Mouse (Mus musculus) liver, embryonic 13.5 days (tissue): ENCODE results near the gene Ncapg2. TPM values are rescaled to one million over a fixed set of nuclear protein-coding genes. Genes with fewer than 3 reads are reported as not detected.

Source experiments
- ATAC-seq: fragments of 200-750 bp; cut with Nextera tagmentation; 2 replicates; pipeline ENCODE4 v1.8.0; 2017; ENCODE audit warnings: low read depth, mild to moderate bottlenecking, moderate number of reproducible peaks, moderate library complexity
- DNase-seq: peaks from one replicate; pipeline ENCODE4 v3.0.0; 2022
- H3K27ac ChIP-seq: fragments of 300-500 bp; sonication (generic); 2 replicates; pipeline ENCODE4 v1.5.1; 2015; ENCODE audit warnings: moderate library complexity, mild to moderate bottlenecking, inconsistent platforms
- H3K27me3 ChIP-seq: fragments of 300-500 bp; sonication (generic); 2 replicates; pipeline ENCODE4 v1.6.1; 2015; ENCODE audit warnings: mild to moderate bottlenecking, inconsistent platforms
- H3K36me3 ChIP-seq: fragments of 300-500 bp; sonication (generic); 2 replicates; pipeline ENCODE4 v1.6.1; 2015; ENCODE audit warnings: mild to moderate bottlenecking, inconsistent platforms
- H3K4me1 ChIP-seq: fragments of 300-500 bp; sonication (generic); replicated peaks from 2 replicates; pipeline ENCODE4 v1.6.1; 2015; ENCODE audit warnings: inconsistent platforms
- H3K4me2 ChIP-seq: fragments of 300-500 bp; sonication (generic); 2 replicates; pipeline ENCODE4 v1.6.1; 2015; ENCODE audit warnings: inconsistent platforms, mild to moderate bottlenecking, moderate library complexity
- H3K4me3 ChIP-seq: fragments of 300-500 bp; sonication (generic); replicated peaks from 2 replicates; pipeline ENCODE4 v1.5.1; 2015; ENCODE audit warnings: mild to moderate bottlenecking, inconsistent platforms
- H3K9ac ChIP-seq: fragments of 300-500 bp; sonication (generic); 2 replicates; pipeline ENCODE4 v1.6.1; 2015; ENCODE audit warnings: mild to moderate bottlenecking, inconsistent platforms
- H3K9me3 ChIP-seq: fragments of 300-500 bp; sonication (generic); replicated peaks from 2 replicates; pipeline ENCODE4 v1.6.1; 2016; ENCODE audit warnings: inconsistent platforms
- WGBS: fragments of 180-500 bp; shearing (Covaris S2); methylation state at CpG from one replicate; pipeline ENCODE4 v1.1.7; 2015; ENCODE audit not compliant: insufficient replicate concordance; 5-methylcytosine and 5-hydroxymethylcytosine counted together
- polyA plus RNA-seq: library from polyadenylated mRNA; unstranded; fragments of >200 nt; fragmentation: Nextera tagmentation; extraction: Ambion mirVana; gene quantifications from 2 replicates; pipeline ENCODE4 v1.2.1, GENCODE M21; 2015

Gene Ncapg2
- polyA plus RNA-seq, 1 experiment from 2014 or later, result 44.1 TPM

DNA sequence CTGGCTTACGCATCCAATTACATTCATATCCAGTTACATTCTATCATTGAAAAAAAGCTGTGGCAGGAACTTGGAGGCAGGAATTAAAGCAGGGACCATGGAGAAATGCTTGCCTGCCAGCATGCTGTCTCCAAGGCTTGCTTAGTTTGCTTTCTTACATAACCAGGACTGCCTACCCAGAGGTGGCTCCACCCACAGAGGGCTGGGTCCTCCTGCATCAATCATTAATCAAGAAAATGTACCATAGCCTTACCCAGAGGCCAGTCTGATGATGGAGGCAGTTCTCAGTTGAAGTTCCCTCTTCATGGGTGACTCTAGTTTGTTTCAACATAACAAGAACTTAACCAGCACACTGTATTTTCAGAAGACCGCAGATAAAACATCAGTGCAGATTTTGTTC, 44.3 kb downstream of the Ncapg2 start:
- Histone ChIP-seq H3K27ac (no peak overlapping the region), H3K9ac (no peak overlapping the region), H3K4me2 (no peak overlapping the region), H3K9me3 (no peaks in the 10 kb centered on the region), H3K27me3 (no peaks in the 10 kb centered on the region), H3K36me3 (peaks cover 85% of the 10 kb centered on the region), H3K4me1 (no peaks in the 10 kb centered on the region), H3K4me3 (no peak overlapping the region)
- no peak for ATAC-seq
- WGBS, result 95% methylated on average over 2 of the region's 2 CpGs
- no peak for DNase-seq

DNA sequence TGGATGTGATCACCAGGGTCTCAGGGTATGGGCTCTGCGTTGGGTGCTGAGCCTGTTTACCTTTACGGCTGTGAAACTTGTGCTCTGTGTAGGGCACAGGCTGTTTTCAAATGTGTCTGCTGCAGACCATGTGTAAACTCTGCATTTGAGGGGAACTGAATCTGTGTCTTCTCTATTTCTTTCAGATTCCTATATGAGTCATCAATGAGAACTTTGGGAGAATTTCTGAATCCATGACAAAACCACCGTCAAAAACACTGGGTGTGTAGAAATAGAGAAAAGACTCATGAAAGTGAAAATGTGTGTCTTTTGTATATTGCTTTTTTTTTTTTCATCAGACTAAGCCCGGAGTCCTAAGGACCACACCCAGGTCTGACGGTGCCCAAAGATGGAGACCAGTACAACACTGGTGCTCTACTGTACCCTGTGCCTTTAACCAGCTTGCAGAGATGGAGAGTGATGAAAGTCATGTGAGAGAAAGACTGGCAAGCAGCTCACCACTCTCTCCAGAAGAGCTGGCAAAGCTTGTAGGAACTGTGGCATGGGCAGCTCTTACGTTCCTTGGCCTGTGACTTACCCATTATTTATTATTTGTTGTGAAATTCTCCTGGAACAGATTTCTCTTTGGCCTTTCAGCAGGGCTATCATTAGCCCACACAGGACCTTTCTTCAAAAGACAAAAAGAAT, 55.3 kb downstream of the Ncapg2 start:
- no peak for ATAC-seq

GRCm38 (mm10) chr12:116467030-116467429, 61.8 kb downstream of the Ncapg2 start:
- no peak overlapping the region for H3K4me3 ChIP-seq
- no peaks in the 10 kb centered on the region for H3K27me3 ChIP-seq
- no peaks in the 10 kb centered on the region for H3K9me3 ChIP-seq
- H3K36me3 ChIP-seq, result peaks cover 37% of the 10 kb centered on the region
- no peak overlapping the region for H3K9ac ChIP-seq
- 61% methylated on average over 5 of the region's 5 CpGs for WGBS
- H3K4me2 ChIP-seq, result no peak overlapping the region
- no peak for ATAC-seq
- H3K4me1 ChIP-seq, result no peaks in the 10 kb centered on the region
- no peak for DNase-seq
- no peak overlapping the region for H3K27ac ChIP-seq

More for the DNA sequence above, 55.3 kb downstream of the Ncapg2 start:
- H3K4me2 ChIP-seq, result no peak overlapping the region
- H3K4me3 ChIP-seq, result no peak overlapping the region
- H3K36me3 ChIP-seq, result peaks cover 73% of the 10 kb centered on the region
- 93% methylated on average over 6 of the region's 6 CpGs for WGBS
- H3K27ac ChIP-seq, result no peak overlapping the region
- H3K4me1 ChIP-seq, result no peaks in the 10 kb centered on the region
- H3K27me3 ChIP-seq, result no peaks in the 10 kb centered on the region
- no peak for DNase-seq
- no peaks in the 10 kb centered on the region for H3K9me3 ChIP-seq
- no peak overlapping the region for H3K9ac ChIP-seq

DNA sequence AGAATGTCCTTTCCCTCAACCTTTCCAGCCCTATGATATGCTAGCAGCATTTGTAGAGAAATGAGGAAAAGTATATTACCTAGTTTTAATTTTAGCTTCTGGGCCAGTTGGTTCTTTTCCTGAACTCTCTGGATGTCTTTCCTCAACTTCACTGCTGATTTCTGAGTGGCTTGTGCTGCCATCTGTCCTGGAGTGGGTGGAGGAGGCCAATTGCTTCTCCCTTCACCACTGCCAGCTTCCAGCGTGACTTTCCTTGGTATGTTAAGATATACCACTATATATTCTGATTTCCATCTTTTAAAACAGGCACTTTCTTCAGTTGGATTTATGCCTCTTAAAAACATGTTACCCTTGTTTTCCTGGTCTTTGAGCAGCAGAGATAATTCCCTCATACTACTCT, 63.1 kb downstream of the Ncapg2 start:
- DNase-seq (no peak), ATAC-seq (no peak)
- Histone ChIP-seq H3K9ac (no peak overlapping the region), H3K4me2 (no peak overlapping the region), H3K36me3 (peaks cover 30% of the 10 kb centered on the region), H3K27ac (no peak overlapping the region), H3K4me3 (no peak overlapping the region), H3K4me1 (no peaks in the 10 kb centered on the region), H3K9me3 (no peaks in the 10 kb centered on the region), H3K27me3 (no peaks in the 10 kb centered on the region)
- WGBS, result 68% methylated on average over 1 of the region's 1 CpGs

- Histone ChIP-seq H3K9me3 (no peaks in the 10 kb centered on the region), H3K27me3 (no peaks in the 10 kb centered on the region), H3K4me2 (no peak overlapping the region), H3K4me3 (no peak overlapping the region), H3K9ac (no peak overlapping the region), H3K27ac (no peak overlapping the region), H3K4me1 (no peaks in the 10 kb centered on the region), H3K36me3 (peaks cover 25% of the 10 kb centered on the region)
- ATAC-seq (no peak), DNase-seq (no peak)
- WGBS, result 79% methylated on average over 3 of the region's 3 CpGs
These were observed 63.9 kb downstream of the Ncapg2 start for GRCm38 (mm10) chr12:116469096-116469495.

DNA sequence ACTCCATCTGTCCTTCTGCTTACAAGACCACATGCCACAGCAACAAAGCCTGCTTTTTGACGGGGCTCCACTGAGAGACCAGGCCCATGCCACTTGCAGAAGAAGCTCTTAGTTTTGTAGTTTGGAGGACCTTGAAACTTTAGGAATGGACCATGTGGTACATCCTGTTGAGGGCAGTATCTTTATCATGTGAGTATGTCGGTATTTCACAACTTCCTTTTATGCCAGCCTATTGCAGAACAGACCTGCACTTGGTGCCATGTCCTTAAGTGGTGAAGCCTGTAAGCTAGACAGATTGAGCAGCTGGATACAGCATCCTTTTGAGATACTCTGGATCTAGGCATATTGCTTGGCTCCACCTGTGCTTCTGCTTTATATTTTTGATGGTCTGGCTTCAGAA, 68.1 kb downstream of the Ncapg2 start:
- peaks cover 3% of the 10 kb centered on the region; the same call in 1 of the 2 replicates for H3K27me3 ChIP-seq
- H3K27ac ChIP-seq, result no peak overlapping the region
- WGBS, result 61% methylated on average over 2 of the region's 2 CpGs
- no peak overlapping the region for H3K4me3 ChIP-seq
- no peaks in the 10 kb centered on the region for H3K36me3 ChIP-seq
- H3K9ac ChIP-seq, result no peak overlapping the region
- H3K4me2 ChIP-seq, result no peak overlapping the region
- no peak for DNase-seq
- H3K4me1 ChIP-seq, result no peaks in the 10 kb centered on the region
- ATAC-seq, result no peak
- no peaks in the 10 kb centered on the region for H3K9me3 ChIP-seq

- no peak overlapping the region for H3K4me3 ChIP-seq
- H3K27me3 ChIP-seq, result peaks cover 3% of the 10 kb centered on the region; the same call in 1 of the 2 replicates
- DNase-seq, result no peak
- no peak overlapping the region for H3K4me2 ChIP-seq
- no peak for ATAC-seq
- no peaks in the 10 kb centered on the region for H3K4me1 ChIP-seq
- H3K27ac ChIP-seq, result no peak overlapping the region
- no peak overlapping the region for H3K9ac ChIP-seq
- no peaks in the 10 kb centered on the region for H3K36me3 ChIP-seq
- H3K9me3 ChIP-seq, result no peaks in the 10 kb centered on the region
These were observed 68.6 kb downstream of the Ncapg2 start for GRCm38 (mm10) chr12:116473761-116474160.

- H3K4me3 ChIP-seq, result no peak overlapping the region
- H3K27me3 ChIP-seq, result peaks cover 8% of the 10 kb centered on the region
- H3K27ac ChIP-seq, result no peak overlapping the region
- no peaks in the 10 kb centered on the region for H3K36me3 ChIP-seq
- no peak for ATAC-seq
- H3K9ac ChIP-seq, result no peak overlapping the region
- WGBS, result 52% methylated on average over 3 of the region's 3 CpGs
- H3K9me3 ChIP-seq, result no peaks in the 10 kb centered on the region
- DNase-seq, result no peak
- H3K4me2 ChIP-seq, result no peak overlapping the region
- H3K4me1 ChIP-seq, result no peaks in the 10 kb centered on the region
These were observed 69.5 kb downstream of the Ncapg2 start for GRCm38 (mm10) chr12:116474676-116475075.

GRCm38 (mm10) chr12:116478771-116479170, 73.6 kb downstream of the Ncapg2 start:
- no peaks in the 10 kb centered on the region for H3K9me3 ChIP-seq
- no peaks in the 10 kb centered on the region for H3K4me1 ChIP-seq
- DNase-seq (no peak), ATAC-seq (no peak)
- H3K9ac ChIP-seq, result no peak overlapping the region
- no peak overlapping the region for H3K4me2 ChIP-seq
- no peaks in the 10 kb centered on the region for H3K36me3 ChIP-seq
- H3K27me3 ChIP-seq, result peaks cover 12% of the 10 kb centered on the region
- 33% methylated on average over 1 of the region's 1 CpGs for WGBS
- H3K27ac ChIP-seq, result no peak overlapping the region
- H3K4me3 ChIP-seq, result no peak overlapping the region

DNA sequence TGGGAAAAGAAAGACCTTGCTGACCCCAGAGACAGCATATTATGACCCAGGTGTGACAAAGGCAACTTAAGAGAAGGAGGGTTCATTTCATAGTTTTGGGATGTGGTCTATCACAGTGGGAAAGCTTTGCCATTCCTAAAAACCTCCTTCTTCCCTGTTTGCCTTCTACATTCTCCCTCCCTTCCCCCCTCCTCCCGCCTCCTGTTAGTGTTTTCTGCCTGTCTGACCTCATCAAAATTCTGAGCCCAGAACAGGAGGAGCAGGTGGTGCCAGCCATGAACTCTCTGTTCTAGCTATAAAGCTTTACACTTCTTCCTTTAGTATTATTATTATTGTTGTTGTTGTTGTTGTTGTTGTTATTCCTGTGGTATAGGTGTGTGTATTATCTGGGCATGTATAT, 76.7 kb downstream of the Ncapg2 start:
- Histone ChIP-seq H3K27ac (no peak overlapping the region), H3K9me3 (no peaks in the 10 kb centered on the region), H3K27me3 (peaks cover 37% of the 10 kb centered on the region), H3K9ac (no peak overlapping the region), H3K36me3 (no peaks in the 10 kb centered on the region), H3K4me3 (no peak overlapping the region), H3K4me2 (no peak overlapping the region), H3K4me1 (peaks cover 12% of the 10 kb centered on the region)
- no peak for DNase-seq
- WGBS, result 60% methylated on average over 1 of the region's 1 CpGs
- ATAC-seq, result no peak

DNA sequence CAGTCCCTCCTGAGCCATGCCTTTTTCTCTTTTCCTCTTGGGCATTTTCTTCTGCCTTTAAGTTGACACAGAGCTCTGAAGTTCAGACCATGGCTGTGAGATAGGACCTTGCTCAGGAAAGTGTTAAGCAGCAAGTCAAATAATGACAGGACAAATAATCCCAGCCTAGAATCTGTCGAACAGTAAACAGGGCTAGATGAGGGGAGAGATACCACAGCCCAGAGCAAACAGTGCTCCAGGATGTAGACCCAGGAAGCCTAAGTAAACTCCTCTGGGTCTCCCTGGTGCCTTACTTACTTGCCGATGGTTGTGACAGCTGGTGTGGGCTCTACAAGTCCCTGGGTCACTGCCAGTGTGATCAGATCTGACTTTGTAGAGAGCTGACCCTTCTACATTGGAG, 78.4 kb downstream of the Ncapg2 start:
- Histone ChIP-seq H3K9ac (no peak overlapping the region), H3K27ac (no peak overlapping the region), H3K4me3 (no peak overlapping the region), H3K9me3 (no peaks in the 10 kb centered on the region), H3K27me3 (peaks cover 54% of the 10 kb centered on the region), H3K4me1 (peaks cover 12% of the 10 kb centered on the region), H3K4me2 (no peak overlapping the region), H3K36me3 (no peaks in the 10 kb centered on the region)
- ATAC-seq (no peak), DNase-seq (no peak)
- 38% methylated on average over 2 of the region's 2 CpGs for WGBS

DNA sequence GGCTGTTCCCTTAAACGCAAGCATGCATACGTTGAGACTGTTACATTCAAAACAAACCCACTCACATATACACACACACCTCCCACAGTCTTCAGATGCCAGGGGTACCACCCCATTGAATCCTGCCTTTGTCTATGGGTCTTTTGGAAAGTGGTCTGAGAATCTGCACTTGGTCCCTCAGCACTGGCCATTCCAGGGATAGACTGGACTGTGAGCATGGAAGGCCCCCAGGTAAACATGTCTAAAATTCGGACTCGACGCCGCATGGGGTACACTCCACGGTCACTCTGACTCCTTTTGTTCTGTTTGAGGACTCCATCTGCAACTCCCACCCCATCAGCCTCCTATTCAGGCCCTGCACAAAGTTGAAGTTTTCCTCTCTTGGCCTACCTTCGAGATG, 79.8 kb downstream of the Ncapg2 start:
- H3K27me3 ChIP-seq, result peaks cover 56% of the 10 kb centered on the region
- no peak overlapping the region for H3K27ac ChIP-seq
- DNase-seq (no peak), ATAC-seq (0 out of 2 replicates have a peak, but pooled peaks have one; percentile 4)
- no peak overlapping the region for H3K9ac ChIP-seq
- 0 out of 2 replicates have a peak overlapping the region, but pooled peaks have one; percentile 73 for H3K4me2 ChIP-seq
- H3K36me3 ChIP-seq, result no peaks in the 10 kb centered on the region
- H3K4me3 ChIP-seq, result no peak overlapping the region
- H3K9me3 ChIP-seq, result no peaks in the 10 kb centered on the region
- peaks cover 12% of the 10 kb centered on the region for H3K4me1 ChIP-seq
- WGBS, result 60% methylated on average over 8 of the region's 8 CpGs
